Mouse (Mus musculus) yolk sac, embryonic 10.5 days (tissue): Measurements from ENCODE around the gene Tk2.

Experiments
- DNase-seq: peaks from one replicate; pipeline ENCODE4 v3.0.0-alpha.2; 2017; ENCODE audit warnings: low spot score

Tk2 gene

GRCm38 (mm10) chr8:104219806-104220205, 28.6 kb downstream of the Tk2 start:
- peak; percentile 42 for DNase-seq

- DNase-seq = no peak
Measured at GRCm38 (mm10) chr8:104219079-104219478, 29.3 kb downstream of the Tk2 start.

GRCm38 (mm10) chr8:104217601-104218000, 30.8 kb downstream of the Tk2 start:
- no peak for DNase-seq

- no peak for DNase-seq
Measured at GRCm38 (mm10) chr8:104205292-104205691, 43.1 kb downstream of the Tk2 start.

GRCm38 (mm10) chr8:104202320-104202719, 46.0 kb downstream of the Tk2 start:
- no peak for DNase-seq

- DNase-seq = no peak
Measured at GRCm38 (mm10) chr8:104201622-104202021, 46.7 kb downstream of the Tk2 start.

GRCm38 (mm10) chr8:104199802-104200201, 48.6 kb downstream of the Tk2 start:
- DNase-seq = no peak

- DNase-seq = peak; percentile 30
Measured at GRCm38 (mm10) chr8:104191496-104191895, 56.9 kb downstream of the Tk2 start.

- no peak for DNase-seq
Measured at GRCm38 (mm10) chr8:104190777-104191468, 57.4 kb downstream of the Tk2 start.

- no peak for DNase-seq
Measured at GRCm38 (mm10) chr8:104188459-104188858, 59.9 kb downstream of the Tk2 start.

GRCm38 (mm10) chr8:104187622-104188021, 60.7 kb downstream of the Tk2 start:
- no peak for DNase-seq

GRCm38 (mm10) chr8:104186827-104187226, 61.5 kb downstream of the Tk2 start:
- no peak for DNase-seq

- DNase-seq = no peak
Measured at GRCm38 (mm10) chr8:104184905-104185304, 63.5 kb downstream of the Tk2 start.

- no peak for DNase-seq
Measured at GRCm38 (mm10) chr8:104177054-104177453, 71.3 kb downstream of the Tk2 start.
